Mouse (Mus musculus): ENCODE results near the gene Usp49.

DNA sequence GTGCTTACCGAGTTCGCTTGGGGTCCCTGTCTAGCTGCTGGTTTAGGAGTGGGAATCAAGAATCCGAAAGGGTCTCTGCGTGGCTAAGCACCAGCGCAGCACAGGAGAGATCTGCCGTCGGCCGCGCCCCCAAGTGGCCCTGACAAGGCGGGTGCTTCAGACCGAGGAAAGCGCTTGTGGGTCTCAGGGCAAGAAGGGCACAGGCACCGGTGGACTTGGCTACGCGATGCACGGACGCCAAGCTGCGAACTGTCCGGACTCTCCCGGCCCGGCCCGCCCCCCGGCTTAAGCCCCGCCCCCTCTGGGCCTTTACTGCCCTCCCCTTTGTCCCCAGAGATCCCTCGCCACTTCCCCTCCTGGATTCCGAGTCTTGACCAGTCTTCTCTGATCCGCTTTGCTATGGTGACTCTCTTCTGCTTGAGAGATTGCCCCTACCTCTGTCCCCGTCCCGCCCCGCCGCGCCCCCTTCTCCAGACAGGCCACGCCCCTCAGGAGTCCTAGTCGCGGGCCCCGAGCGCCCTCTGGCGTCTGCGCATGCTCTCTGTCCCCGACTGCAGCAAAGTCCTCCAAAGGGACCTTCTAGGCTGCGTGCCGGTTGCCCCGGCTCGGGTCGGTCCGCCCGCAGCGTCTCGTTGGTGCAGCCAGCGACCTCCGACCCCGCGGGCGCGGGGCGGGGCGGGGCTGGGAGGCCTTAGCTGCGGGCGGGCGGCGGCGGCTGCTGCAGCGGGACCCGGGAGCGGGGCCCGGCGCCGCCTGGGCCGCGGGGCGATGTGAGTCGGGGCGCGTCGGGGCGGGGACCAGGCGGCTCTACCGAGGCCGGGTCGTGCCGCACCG lies 64.2 kb downstream of the Usp49 start, which contains the start of gene Prickle4:
- TF ChIP-seq CTCF (IDR thresholded peaks at IDR 0.05; ENCODE audit: extremely low read depth, insufficient read length, insufficient replicate concordance, low read depth, low read length) (peak; percentile 64), POLR2A (IDR thresholded peaks at IDR 0.05; ENCODE audit: low read depth, low read length) (no peak)

Measured in small intestine, adult 2 months (tissue).